Mouse (Mus musculus) thymus, postnatal 25 days (tissue): ENCODE measurements around the gene Pcp4.

Experiments used
- DNase-seq: peaks from one replicate; pipeline ENCODE4 v3.0.0; 2022

Pcp4 gene

DNA sequence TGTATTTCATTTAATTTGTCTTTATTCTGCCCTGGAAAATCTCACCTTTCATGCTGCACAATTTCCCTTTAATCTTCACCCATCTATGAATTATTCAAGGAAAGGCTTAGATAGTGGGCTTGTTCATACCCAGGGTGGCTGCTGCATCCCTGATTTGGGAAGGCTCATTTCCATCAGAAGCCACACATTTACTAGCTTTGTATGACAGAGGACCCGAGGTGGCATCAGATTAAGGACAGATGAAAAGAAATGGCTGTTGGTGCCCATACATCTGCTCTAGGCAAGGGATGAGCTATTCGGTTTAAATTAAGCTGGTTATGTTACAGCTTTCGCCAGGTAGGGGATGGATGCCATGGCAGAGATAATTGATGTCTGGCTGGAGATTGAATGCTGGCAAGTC lies 24.1 kb downstream of the Pcp4 start:
- no peak for DNase-seq

DNA sequence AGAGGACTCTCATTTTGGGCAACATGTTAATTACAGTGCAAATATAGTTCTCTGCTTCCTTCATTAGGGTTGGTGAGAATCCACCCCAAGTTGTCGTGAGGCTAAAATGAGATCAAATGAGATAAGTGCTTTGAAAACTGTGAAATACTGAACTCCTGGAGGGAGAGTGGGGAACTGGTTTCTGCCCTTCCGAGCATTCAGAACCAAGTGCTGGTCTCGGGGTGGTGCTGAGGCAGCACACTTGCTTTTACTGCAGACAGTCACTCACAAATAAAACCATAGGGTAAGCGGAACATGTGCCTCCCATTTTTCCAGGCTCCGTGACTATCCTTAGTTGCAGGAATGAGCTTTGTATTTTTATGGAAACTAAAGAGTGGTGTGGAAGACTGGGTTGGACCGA lies 26.7 kb downstream of the Pcp4 start:
- DNase-seq = no peak

DNA sequence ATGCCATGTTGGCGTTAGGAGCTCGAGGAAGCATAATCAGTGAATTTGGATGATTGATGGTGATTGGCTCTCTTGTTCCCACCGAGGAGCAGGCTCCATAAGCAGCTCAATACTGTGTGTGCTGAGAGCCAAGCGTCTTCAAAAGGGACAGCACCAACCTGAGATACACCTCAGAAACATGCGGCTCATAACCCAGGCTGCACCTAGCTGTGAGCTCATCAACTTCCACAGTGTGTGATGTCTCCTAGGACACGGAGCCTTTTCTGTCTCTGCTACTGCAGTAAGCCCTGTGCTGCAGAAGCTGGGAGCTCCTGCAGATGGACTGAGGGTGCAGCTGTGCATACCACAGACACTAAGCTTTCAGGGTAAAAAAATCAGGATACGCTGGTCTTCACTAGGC lies 31.5 kb downstream of the Pcp4 start:
- DNase-seq = no peak

DNA sequence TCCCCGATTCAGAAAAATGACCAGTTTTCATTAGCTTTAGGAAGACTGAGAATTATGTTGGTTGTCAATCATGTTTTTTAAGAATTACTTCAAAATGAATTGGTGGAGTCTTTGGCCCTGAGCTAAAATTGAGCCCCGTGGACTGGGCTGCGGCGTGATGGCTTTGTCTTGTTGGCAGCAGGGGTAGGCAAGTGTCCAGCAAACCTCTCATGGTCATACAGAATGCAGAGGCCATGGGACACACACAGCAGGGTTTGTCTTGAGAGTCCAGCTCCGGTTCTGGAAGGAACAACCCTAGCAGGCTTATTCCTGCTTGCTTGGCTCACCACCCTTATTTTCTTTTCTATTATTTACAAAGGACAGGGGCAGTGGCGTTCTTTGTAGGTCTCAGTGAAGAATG lies 33.8 kb downstream of the Pcp4 start:
- DNase-seq = no peak

DNA sequence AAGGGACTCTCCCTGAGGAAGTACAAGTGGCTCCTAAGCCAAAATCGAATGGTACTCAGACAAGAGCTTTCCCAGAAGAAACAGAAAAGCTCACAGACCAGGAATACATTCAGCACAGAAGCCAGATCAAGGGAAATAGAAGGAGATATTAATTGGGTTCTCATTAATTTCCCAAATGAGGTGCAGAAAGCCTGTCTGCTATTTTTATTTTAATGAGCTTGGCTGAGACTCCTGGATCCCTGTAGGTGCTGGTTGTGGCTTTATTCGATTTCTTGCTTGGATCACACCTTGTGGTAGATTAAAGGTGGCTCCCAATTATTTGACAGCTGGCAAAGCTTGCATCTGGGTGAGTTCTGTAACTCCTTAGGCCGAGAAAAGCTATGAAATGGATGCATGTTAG lies 35.2 kb downstream of the Pcp4 start:
- DNase-seq = no peak

DNA sequence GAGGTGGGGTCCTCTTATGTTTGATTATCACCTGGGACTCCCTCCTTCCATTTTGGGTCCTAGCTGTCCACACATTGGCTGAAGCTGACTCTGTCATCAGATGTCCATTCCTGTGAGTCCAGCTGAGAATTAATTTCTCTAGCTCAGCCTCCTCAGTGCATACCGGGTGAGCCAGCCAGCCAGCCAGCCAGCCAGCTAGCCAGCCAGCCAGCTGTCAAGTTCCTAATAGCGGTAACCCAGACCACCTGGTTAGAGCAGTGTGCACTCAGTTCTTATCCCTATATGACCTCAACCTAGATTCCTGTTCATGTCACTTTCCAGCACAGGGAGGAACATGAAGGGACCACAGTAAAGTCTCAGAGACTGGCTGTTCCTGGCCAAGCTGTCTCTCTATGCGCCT lies 47.1 kb downstream of the Pcp4 start:
- no peak for DNase-seq

DNA sequence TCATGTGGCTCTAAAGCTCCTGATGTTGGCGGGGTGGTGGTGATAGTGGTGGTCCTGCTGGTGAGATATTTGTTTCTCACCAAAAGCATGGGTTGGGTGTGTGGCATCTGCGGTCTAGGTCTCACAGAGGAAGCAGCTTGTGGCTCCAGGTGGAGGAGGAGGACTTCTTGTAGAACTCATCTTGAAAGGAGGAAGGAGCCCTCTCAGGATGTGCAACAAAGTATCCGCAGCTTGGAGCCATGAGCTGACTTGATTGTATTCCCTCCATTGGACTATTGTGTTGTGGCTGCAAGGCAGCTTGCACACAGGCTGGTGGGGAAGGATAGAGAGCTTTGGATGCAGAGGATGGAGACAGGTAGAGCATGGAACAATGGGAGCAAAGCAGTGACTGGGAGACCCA lies 60.1 kb downstream of the Pcp4 start:
- no peak for DNase-seq

DNA sequence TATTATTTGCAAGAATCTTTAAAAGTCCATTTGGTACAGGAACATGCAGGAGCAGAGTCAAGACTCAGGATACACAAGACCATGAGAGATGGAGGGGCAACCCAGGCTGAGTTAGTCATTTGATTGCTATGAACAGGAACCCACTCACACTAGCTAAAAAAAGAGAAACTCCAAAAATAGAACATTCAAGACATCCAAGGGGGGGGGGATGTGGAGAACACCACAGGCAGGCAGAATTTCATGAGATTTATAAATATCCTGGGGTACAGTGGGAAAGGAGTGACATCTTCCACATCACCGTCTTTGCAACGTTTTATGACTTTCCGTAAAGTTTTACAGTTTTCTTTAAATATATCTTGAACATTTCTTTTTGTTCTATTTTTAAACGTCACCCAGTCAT lies 61.1 kb downstream of the Pcp4 start:
- DNase-seq = no peak

DNA sequence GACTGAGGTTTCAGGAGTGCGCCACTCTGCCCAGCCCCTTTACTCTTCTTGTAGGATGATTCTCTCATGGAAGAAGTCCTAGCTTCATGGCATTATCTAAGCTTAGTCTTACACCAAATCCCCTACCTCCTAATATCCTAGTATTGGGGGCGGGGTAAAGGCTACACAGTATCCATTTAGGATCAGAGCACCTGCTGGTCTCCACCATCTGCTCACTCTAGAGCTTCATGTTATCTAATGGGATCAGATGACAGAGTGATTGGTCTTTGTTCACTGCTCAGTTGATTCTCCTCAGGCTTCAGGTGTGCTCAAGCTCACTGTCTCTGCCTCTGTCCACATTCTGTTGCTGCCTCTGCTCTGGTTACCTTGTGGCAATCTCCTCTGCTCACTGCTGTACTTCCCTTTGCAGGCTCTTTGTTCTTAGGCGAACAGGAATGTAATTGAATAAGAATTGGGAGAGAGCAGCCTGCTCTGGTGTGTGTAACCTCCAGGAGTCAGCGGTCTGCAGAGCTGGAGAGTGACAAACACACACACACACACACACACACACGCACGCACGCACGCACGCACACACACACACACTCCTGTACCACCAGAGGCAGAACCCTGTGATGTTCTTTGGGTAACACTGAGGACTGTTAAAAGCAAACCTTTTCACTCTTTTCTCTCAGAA lies 62.6 kb downstream of the Pcp4 start:
- DNase-seq = no peak

DNA sequence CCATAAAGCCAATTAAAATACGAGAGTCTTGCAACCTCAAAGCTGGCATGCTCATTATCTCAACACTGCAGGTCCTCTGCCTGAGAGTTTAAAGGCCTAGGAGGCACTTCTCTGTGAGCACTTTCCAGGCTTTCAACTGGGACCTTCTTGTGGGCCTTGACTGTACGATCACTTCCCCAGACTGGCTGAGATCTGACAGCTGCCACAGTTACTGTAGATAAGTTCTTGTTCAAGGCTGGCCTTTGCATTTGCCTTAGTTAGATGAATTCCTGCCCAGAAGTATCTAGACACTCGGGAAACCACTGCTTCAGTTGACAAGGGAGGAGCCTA lies 63.1 kb downstream of the Pcp4 start:
- no peak for DNase-seq

DNA sequence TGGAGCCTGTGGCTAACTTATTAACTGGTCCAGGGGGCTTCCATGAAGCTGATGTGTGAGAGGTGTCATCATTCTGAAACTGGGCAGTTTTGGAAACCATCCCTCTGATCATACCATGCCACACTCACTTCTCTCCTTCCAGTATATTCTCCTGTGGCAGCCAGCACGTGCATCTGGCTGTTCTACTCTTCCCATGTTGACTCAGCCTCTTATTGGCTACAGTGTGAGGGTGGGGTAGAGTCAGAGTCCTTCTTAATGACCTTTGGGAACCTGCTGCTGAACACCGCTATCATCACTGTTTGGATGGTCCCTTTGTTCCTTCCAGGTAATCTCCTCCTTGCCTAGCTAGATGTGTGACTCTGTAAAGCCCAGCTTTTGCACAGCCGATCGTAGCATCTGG lies 63.6 kb downstream of the Pcp4 start:
- no peak for DNase-seq

DNA sequence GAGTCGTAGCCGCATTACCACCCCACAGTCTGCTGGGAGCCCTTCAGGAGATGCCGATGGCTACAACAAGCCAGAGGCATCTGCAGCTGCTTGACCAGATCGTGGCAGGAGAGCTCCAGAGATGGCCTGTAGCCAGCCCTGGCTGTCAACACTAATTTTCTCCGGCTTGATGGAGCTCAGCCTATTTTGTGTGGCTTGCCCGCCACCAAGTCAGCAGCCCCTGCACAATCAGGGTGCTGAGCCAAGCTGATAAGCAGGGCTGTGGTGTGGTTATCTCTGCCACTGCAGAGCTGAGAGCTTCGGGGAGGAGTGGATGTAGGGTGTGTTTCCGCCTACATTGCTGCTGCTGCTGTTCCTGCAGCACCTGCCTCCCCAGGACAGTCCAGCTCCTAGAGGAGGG lies 66.3 kb downstream of the Pcp4 start:
- no peak for DNase-seq

DNA sequence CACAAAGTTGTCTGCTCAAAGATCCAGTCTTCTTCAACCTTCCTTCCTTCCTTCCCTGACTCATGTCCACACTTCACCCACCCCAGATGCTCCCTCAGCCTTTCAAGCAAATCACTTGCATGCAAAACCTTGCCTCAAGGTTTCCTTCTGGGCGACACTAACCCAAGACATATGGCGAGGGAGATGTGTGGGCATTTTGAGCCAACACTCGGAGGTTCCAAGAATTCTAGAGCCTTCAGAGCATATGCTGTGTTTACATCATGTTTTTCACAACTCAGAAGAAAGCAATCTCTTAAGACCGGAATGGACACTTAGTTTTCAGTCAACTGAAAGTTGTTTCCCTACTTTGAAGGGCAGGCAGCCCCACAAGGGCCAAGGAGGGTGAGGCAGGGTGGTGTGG lies 67.9 kb downstream of the Pcp4 start:
- no peak for DNase-seq

DNA sequence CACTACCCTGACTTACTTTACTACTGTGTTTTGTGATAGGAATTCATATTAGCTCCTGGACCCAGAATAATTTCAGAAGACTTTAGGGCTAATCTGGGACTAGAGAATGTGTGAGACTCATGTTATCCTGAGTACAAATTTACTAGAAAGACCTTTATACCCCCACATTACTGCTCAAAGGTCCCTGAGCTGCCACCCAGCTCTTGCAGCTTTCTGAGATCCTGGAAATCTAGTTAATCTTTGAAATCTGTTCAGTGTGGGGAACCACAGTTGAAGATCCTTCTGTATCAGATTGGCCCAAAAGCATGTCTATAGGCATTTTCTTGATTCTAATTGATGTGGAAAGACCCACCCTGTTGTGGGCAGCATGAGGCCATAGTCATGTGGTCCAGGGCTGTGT lies 69.0 kb downstream of the Pcp4 start:
- DNase-seq = no peak

DNA sequence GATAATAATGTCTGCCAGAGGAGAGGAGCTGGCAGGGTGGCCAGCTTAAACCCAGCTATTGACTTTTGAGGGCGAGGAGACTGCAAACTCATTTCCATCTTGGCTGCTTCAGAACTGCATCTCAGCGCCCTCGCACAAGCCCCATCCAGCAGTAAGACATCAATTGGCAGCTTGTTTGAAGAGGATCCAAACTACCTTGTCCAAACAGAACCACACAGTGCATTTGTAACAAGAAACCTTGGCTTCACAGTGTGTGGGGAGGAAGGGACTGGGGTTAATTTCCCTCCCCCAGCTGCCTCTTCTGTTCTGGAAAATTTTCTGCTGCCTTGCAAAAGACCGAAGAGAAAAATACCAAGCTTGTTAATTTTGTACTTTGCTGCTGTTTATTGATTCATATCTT lies 71.7 kb downstream of the Pcp4 start:
- DNase-seq = no peak

DNA sequence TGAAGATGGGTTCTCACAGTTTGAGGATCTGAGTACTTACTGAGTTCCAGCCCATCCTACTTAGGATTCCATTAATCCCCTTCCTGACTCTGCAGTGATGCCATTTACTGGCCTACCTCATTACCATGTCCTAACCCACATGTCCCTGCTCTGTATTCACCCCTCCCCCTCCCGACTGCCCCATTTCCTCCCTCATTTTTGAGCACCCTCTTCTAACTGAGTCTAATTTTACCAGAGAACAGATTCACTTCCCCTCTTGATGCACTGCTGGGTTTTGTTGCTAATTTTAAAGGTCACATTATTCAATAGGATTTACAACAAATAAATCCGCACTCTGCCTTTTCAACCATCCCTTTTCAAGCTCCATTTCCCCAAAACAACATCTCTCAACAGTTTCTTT lies 73.7 kb downstream of the Pcp4 start:
- DNase-seq = no peak

DNA sequence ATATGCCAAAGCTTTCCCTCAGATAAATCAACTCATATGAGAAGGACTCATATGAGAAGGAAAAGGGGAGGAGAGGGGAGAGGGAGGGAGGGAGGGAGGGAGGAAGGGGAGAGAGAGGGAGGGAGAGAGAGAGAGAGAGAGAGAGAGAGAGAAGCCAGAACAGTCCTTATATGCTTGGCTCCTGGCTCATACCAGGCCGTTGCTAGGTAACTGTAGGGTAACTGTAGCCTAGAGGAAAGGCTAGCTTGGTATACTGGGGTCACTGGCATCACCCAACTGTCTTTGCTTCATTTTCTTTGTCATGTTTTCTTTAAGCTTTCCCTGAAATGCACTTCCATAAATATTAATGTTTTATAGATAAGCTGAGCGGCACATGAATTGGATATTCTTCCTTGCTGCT lies 85.3 kb downstream of the Pcp4 start:
- DNase-seq = no peak

DNA sequence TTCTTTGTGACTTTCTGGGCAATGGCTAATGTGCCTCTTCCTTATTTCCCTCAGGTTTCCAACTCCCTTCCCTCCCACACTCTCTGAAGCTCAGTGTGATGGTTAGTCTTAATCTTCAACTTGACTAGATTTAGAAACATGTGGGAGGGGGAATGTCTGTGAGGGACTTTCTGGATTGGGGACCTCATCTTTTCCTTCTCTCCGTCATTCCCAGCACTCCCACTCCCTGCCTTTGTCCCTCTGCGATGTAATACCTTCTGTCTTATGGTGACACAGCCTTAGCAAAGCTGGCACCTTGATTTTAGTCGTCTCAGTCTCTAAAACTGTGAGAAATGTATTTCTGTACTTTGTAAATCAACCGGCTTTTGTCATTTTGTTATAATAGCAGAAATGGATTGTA lies 88.0 kb downstream of the Pcp4 start:
- DNase-seq = no peak

DNA sequence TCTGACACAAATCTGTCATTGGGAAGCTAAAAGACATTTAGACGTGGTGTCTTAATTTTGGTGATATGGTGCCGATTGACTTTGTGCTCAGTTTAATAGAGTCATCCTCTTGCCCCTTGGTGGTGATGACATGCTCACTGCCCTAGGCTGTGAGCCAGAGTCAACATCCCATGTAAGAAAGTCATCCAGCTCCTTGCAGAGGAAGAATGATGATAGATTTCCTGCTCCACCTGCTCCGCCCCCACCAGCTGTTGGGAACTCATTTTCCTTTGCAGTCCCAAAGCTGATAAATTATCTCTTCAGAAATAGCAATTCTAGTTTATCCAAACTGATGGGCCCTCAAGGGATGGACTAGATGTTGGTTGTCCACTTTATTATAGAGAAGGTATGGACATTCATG lies 89.2 kb downstream of the Pcp4 start:
- DNase-seq = no peak

DNA sequence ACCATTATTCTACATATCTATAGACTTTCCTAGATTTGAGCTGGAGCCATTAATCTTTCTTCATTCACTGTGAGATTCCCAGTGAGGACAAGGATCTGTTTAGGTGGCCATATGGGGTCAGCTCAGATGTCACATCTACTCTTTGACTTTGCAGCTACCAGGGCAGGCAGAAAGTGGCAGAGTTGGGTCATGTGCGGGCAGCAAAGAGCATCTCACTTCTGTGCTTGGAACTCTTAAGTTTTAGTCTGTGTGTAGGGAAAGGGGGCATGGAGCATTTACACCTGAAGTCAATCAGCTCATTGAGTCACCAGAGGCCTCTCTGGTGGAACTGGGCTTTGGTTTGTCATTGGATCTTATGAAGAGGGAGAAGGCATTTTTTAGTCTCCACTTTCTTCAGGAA lies 90.9 kb downstream of the Pcp4 start:
- no peak for DNase-seq

DNA sequence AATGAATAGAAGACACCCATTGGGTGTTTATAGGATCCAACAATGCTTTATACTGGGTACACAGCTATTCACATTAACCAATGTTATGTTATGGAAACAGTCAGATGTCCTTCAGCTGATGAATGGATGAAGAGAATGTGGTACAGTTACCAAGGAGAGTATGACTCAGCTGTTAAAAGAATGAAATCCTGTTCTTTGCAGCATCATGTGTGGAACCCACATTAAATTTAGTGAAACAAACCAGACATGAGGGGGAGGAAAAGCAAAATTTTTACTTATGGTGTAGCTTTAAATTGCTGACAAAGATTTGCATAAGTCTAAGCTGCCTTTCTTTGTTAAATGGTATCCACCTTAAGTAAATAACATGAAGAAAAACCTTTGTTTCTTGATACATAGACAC lies 92.4 kb downstream of the Pcp4 start:
- DNase-seq = no peak

DNA sequence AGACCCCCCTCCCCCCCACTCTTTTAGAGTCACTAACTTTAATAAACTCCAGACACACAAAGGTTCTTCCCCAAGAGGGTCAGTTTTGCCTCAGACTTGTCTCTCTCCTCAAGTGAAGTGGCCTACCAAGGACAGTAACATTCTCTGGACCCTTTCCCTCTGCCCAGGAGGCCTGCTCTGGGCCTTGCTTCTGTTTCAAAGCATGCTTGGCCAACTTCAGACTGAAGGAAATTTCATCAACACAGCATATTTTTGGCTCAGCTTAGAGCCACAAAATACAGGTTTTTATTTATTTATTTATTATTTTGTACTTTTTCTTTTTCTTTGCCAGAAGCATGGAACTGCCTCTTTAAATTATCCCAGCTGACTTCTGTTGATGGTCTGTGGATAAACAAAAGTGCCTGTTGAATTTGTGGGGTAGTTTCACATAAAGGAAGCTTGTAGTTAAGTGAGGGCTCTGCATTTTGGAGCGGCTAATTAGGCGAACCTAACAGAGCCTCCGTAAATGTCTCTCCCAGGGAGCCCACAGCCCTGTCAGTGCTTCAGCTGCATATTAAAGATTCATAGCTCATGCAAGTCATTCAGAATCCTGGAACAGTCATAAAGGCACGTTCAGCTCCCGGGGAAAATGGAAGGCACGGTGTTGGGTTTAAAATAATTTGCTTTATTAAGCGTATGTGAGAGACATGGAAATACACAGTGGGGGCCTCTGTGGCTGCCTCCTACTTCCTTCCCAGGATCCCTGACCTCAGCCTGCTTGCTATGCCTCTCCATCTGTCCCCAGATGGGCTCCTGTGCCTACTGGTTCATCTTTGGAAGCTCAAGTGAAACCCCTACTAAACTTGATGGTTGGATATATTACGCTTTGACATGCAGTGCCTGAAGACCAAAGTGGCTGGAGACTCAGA lies 96.2 kb downstream of the Pcp4 start:
- DNase-seq = no peak

DNA sequence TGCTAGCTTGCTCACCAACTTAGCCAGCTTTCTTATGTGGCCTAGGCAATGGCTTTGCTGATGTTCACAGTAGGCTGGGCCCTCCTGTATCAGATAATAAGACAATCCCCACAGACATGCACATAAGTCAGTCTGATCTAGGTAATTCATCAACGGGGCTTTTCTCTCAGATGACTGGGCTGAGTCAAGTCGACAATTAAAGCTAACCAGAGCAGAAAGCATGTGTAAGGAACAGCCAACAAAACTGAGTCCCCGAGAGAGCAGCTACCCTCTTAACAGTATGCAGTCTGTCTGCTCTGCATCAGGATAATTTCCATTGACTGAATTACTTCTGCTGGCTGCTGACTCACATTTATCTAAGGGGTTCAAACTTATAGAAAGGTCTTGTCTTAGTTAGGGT lies 100.0 kb downstream of the Pcp4 start:
- DNase-seq = no peak
